Comparison of ENCODE assay signal across 15 mouse cellular contexts in the genomic region with DNA sequence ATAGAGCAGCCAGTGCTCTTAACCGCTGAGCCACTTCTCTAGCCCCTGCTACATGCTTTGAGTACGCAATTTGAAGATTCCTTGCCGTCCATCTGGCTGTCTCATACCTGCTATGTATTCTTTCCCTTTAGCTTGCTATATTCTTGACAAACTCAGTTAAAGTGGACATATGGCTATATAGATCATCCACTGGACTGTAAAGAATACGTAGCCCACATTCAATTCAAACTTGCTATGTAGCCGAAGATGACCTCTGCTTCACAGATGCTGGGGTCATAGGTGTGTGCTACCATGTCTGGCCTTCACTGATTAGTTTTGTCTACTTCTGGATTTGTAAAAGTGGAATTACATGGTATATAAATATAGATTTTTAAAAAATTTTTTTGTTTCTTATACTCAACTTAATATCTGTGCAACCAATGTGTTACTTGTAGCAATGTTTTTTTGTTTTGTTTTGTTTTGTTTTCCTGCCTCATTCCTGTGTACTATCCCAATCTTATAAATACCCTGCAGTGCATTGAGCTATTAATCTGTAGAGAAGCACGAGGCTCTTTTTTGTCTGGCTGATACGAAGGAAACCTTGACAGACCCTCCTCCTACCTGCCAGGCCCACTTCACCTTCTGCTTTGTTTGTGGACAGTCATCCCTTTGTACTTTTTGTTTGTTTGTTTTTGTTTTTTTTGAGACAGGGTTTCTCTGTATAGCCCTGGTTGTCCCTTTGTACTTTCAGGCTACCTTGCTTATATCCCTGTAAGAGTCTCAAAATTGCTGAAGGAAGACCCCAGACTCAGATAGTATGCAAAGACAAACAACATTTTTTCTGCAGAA.
"Had no signal": no experiment of that assay in that cellular context is flagged by ENCODE, and none has a peak within 500 bp of the region (broad histone marks: within the 10 kb centered on the region; RNA-seq: fewer than 3 reads in every experiment).

No protein-coding gene starts in this region.

- H3K4me1 ChIP-seq: lung, embryonic 15.5 days; midbrain, embryonic 15.5 days had no signal

- H3K4me2 ChIP-seq: lung, embryonic 15.5 days; midbrain, embryonic 11.5 days; midbrain, embryonic 13.5 days; midbrain, embryonic 15.5 days; neural tube, embryonic 12.5 days had no signal

- H3K9ac ChIP-seq: lung, embryonic 15.5 days; midbrain, embryonic 13.5 days; midbrain, embryonic 15.5 days; neural tube, embryonic 12.5 days had no signal

- H3K36me3 ChIP-seq: lung, embryonic 15.5 days; midbrain, embryonic 13.5 days; midbrain, embryonic 15.5 days; neural tube, embryonic 12.5 days had no signal

- H3K27ac ChIP-seq: lung, embryonic 15.5 days; macrophage; midbrain, embryonic 13.5 days; midbrain, embryonic 15.5 days; neural tube, embryonic 12.5 days had no signal

- ATAC-seq: lung, postnatal 0 days; midbrain, embryonic 13.5 days; midbrain, embryonic 15.5 days had no signal

- H3K9me3 ChIP-seq: lung, embryonic 15.5 days; megakaryocyte, embryonic 14.5 days; midbrain, embryonic 13.5 days; midbrain, embryonic 15.5 days; neural tube, embryonic 12.5 days had no signal

- H3K4me3 ChIP-seq: lung, embryonic 15.5 days; midbrain, embryonic 13.5 days; midbrain, embryonic 15.5 days; neural tube, embryonic 12.5 days had no signal

- DNase-seq: lung, adult 2 months; lung, postnatal 14 days; lung, postnatal 36 days; right cerebral cortex, postnatal 14 days; thymus, adult 18-20 months; thymus, postnatal 14 days; thymus, postnatal 36 days had no signal

- H3K27me3 ChIP-seq: lung, embryonic 15.5 days; megakaryocyte, embryonic 14.5 days; midbrain, embryonic 15.5 days; neural tube, embryonic 12.5 days had no signal
